Mouse (Mus musculus): ENCODE results near the gene Cst8.
"Not testable (repeated sequence)": the region's sequence is repeated elsewhere in the genome, so short reads cannot be mapped to it uniquely, and the experiment has no call there.

Cst8 gene

GRCm38 (mm10) chr2:148798485-148798884 lies at the start of gene Cst8:
Gene Cst8, plus strand, starts transcription at chr2:148798785.
- DNase-seq (ENCODE audit: low spot score): no peak

- DNase-seq (ENCODE audit: low spot score): no peak
These were observed 48.5 kb upstream of the Cst8 start, which contains the start of gene Cstl1 for GRCm38 (mm10) chr2:148750058-148750457. Gene Cstl1, plus strand, starts transcription at chr2:148750358.

- DNase-seq (ENCODE audit: low spot score): peak; percentile 55
These were observed 46.4 kb upstream of the Cst8 start for GRCm38 (mm10) chr2:148751893-148752813.

GRCm38 (mm10) chr2:148754310-148754846 lies 44.2 kb upstream of the Cst8 start:
- DNase-seq (ENCODE audit: low spot score): no peak

- no peak for DNase-seq (ENCODE audit: low spot score)
These were observed 34.8 kb upstream of the Cst8 start for GRCm38 (mm10) chr2:148763648-148764388.

- DNase-seq (ENCODE audit: low spot score): not testable (repeated sequence)
These were observed 27.2 kb upstream of the Cst8 start, which contains the start of gene Cst11 for GRCm38 (mm10) chr2:148771397-148771796. Gene Cst11, minus strand, starts transcription at chr2:148771497.

- DNase-seq (ENCODE audit: low spot score): no peak
These were observed 16.9 kb upstream of the Cst8 start, which contains the start of gene 8030411F24Rik for GRCm38 (mm10) chr2:148781709-148782108. Gene 8030411F24Rik, plus strand, starts transcription at chr2:148782009.

GRCm38 (mm10) chr2:148789142-148789541 lies 9.4 kb upstream of the Cst8 start, which contains the start of gene Cst12:
Gene Cst12, plus strand, starts transcription at chr2:148789361.
- no peak for DNase-seq (ENCODE audit: low spot score)

GRCm38 (mm10) chr2:148801491-148801921 lies 2.9 kb downstream of the Cst8 start:
- no peak for DNase-seq (ENCODE audit: low spot score)

- no peak for DNase-seq (ENCODE audit: low spot score)
These were observed 8.1 kb downstream of the Cst8 start for GRCm38 (mm10) chr2:148806696-148807095.

- no peak for DNase-seq (ENCODE audit: low spot score)
These were observed 21.3 kb downstream of the Cst8 start, which contains the start of gene Cst13 for GRCm38 (mm10) chr2:148819909-148820308. Gene Cst13, plus strand, starts transcription at chr2:148820081.

GRCm38 (mm10) chr2:148825986-148826385 lies 27.4 kb downstream of the Cst8 start:
- no peak for DNase-seq (ENCODE audit: low spot score)

- no peak for DNase-seq (ENCODE audit: low spot score)
These were observed 36.3 kb downstream of the Cst8 start, which contains the start of gene Cst9 for GRCm38 (mm10) chr2:148834912-148835311. Gene Cst9, plus strand, starts transcription at chr2:148835147.

GRCm38 (mm10) chr2:148838075-148838777 lies 39.6 kb downstream of the Cst8 start:
- DNase-seq (ENCODE audit: low spot score): no peak

- no peak for DNase-seq (ENCODE audit: low spot score)
These were observed 40.6 kb downstream of the Cst8 start for GRCm38 (mm10) chr2:148839224-148839623.

GRCm38 (mm10) chr2:148851116-148851906 lies 52.7 kb downstream of the Cst8 start:
- DNase-seq (ENCODE audit: low spot score): peak; percentile 14
